Mouse (Mus musculus) ES-E14 (cell line): ENCODE data around the gene Tmem163. TPM values are rescaled to one million over a fixed set of nuclear protein-coding genes. Genes with fewer than 3 reads are reported as not detected.

Experiments
- DNase-seq: peaks from one replicate; pipeline ENCODE4 v3.0.0-alpha.2; 2013; ENCODE audit warnings: low read depth, low spot score
- H3K27ac ChIP-seq: 2 replicates; pipeline ENCODE4 v1.5.1; 2012; ENCODE audit warnings: low read depth, mild to moderate bottlenecking, low read length, moderate library complexity, mixed read lengths; ENCODE audit not compliant: poor library complexity, insufficient read depth, severe bottlenecking
- H3K36me3 ChIP-seq: 2 replicates; pipeline ENCODE4 v1.6.1; 2012; ENCODE audit warnings: mild to moderate bottlenecking, low read length, moderate library complexity, mixed read lengths; ENCODE audit not compliant: control insufficient read depth, poor library complexity, insufficient read depth, severe bottlenecking
- H3K4me1 ChIP-seq, 2 experiments: fragments of 150-350 bp in 1 of 2; sonication (generic) in 1 of 2; 2 replicates each; pipeline ENCODE4 v1.6.1; 2012; ENCODE audit warnings: low read length in 2 of 2, mild to moderate bottlenecking in 1 of 2, mixed read lengths in 1 of 2; ENCODE audit not compliant: control insufficient read depth in 2 of 2, insufficient read depth in 2 of 2, poor library complexity in 1 of 2
- H3K4me3 ChIP-seq, 2 experiments: fragments of 150-350 bp in 1 of 2; sonication (generic) in 1 of 2; 2 replicates each; pipeline ENCODE4 v1.5.1; 2012; ENCODE audit warnings: low read length in 2 of 2, low read depth in 1 of 2, mild to moderate bottlenecking in 1 of 2, mixed read lengths in 1 of 2; ENCODE audit not compliant: insufficient read depth in 1 of 2, poor library complexity in 1 of 2, severe bottlenecking in 1 of 2
- H3K9ac ChIP-seq: 2 replicates; pipeline ENCODE4 v1.6.1; 2012; ENCODE audit warnings: low read depth, mild to moderate bottlenecking, low read length, mixed read lengths; ENCODE audit not compliant: poor library complexity, insufficient read depth, severe bottlenecking
- H3K9me3 ChIP-seq: fragments of 150-350 bp; sonication (generic); 2 replicates; pipeline ENCODE4 v1.6.1; 2012; ENCODE audit warnings: low read depth, mild to moderate bottlenecking, low read length; ENCODE audit not compliant: control insufficient read depth, insufficient read depth
- CHD2 ChIP-seq: IDR thresholded peaks from 2 replicates; pipeline ENCODE4 v1.6.1; 2014; ENCODE audit warnings: mild to moderate bottlenecking, low read depth, low read length, inconsistent platforms
- HCFC1 ChIP-seq: IDR thresholded peaks from 2 replicates; pipeline ENCODE4 v1.6.1; 2012; ENCODE audit warnings: low read length, inconsistent platforms, borderline replicate concordance; ENCODE audit not compliant: insufficient read depth
- MAFK ChIP-seq: IDR thresholded peaks from 2 replicates; pipeline ENCODE4 v1.6.1; 2014; ENCODE audit warnings: mild to moderate bottlenecking, low read depth, low read length, inconsistent platforms; ENCODE audit not compliant: insufficient read depth
- ZC3H11A ChIP-seq: IDR thresholded peaks from 2 replicates; pipeline ENCODE4 v1.6.1; 2012; ENCODE audit warnings: low read depth, mild to moderate bottlenecking, inconsistent platforms, low read length, borderline replicate concordance
- ZNF384 ChIP-seq: IDR thresholded peaks from 2 replicates; pipeline ENCODE4 v1.6.1; 2012; ENCODE audit warnings: low read depth, low read length, inconsistent platforms
- in situ Hi-C, 2 experiments: fragments of 600-800 bp; cut with MboI; formaldehyde crosslinking; loops; one replicate each; pipeline ENCODE4 v1.15.1; 2025; ENCODE audit warnings: low sequenced_read_pairs in 2 of 2, inconsistent platforms in 1 of 2; ENCODE audit not compliant: unreplicated experiment in 2 of 2
- total RNA-seq: library from RNA; depleted of rRNA; stranded (reverse); fragments of 300-350 nt; gene quantifications from 2 replicates; pipeline ENCODE4 v1.2.3, GENCODE M21; 2012

Gene Tmem163
- total RNA-seq, 1 experiment = 0.18 TPM

DNA sequence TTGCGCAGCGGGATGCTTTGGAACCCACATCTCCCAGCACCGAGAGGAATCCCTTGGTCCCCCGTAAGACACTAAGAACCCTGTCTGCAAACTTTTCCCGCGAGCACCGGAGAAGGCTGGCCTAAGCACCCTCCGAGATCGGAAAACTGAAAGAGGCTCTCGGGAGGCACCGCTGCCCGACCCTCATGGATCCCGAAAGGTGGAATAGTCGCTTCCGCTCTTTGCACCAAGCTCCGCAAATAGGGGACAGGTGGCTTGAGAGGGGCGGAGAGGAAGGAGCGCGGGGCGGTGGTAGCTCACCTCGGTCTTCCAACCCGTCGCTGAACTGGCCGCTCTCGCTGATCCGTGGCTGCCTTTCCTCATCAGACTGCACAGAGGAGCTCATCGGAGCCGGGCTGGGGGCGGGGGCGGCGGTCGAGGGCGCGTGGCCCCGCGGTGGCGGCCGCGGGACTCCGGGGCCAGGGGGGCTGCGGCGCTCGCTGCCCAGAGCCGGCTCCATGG, 2.2 kb downstream of the Tmem163 start:
- H3K27ac ChIP-seq = no peak overlapping the region
- H3K36me3 ChIP-seq = no peaks in the 10 kb centered on the region
- H3K4me1 ChIP-seq = peaks cover 0 to 5% of the 10 kb centered on the region in 2 experiments; a peak in 1 of 4 replicates
- no peaks in the 10 kb centered on the region for H3K9me3 ChIP-seq
- in situ Hi-C loops = loop anchor here in 1 of 2 experiments (5.0 kb wide), 1 partner anchor 175 kb away; no protein-coding TSS in a partner anchor
- peak overlapping the region; percentile 58 for H3K9ac ChIP-seq
- peak overlapping the region; percentile 69 to 71 for H3K4me3 ChIP-seq
- no peak for DNase-seq
- TF ChIP-seq MAFK (no peak), ZNF384 (no peak), CHD2 (no peak), HCFC1 (no peak), ZC3H11A (no peak)

DNA sequence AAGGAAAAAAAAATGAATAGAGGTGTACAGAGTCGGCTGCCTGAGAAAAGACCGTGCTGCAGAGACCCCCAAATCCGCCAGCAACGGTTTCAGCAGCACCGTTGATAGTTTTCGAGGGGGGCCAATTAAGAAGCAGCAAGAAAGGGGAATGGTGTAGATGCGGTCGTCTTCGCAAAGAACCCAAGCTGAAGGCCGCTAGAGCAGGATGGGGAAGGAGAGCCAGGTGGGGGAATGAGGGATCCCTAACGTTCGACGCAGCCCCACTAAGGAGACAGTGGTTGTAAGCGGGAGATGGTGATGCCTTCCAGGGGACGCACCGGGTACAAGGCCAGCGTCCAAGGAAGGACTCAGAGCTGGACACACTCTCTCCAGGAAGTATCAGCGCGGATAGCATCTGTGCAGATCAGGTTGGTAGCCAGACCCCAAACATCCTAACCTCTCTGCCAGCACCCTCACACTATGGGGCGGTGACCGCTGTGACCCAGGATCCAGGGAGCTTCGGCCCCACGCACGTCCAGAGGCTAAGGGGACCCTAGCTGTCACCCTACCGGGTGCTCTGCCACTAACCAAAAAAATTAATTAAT, 2.7 kb downstream of the Tmem163 start:
- Histone ChIP-seq H3K36me3 (no peaks in the 10 kb centered on the region), H3K9ac (no peak overlapping the region), H3K4me1 (peaks cover 0 to 5% of the 10 kb centered on the region in 2 experiments; a peak in 1 of 4 replicates), H3K27ac (no peak overlapping the region), H3K4me3 (peak overlapping the region; percentile 41 to 69; a peak in 3 of 4 replicates), H3K9me3 (no peaks in the 10 kb centered on the region)
- no peak for DNase-seq
- in situ Hi-C loops = loop anchor here in 1 of 2 experiments (5.0 kb wide), 1 partner anchor 174 kb away; no protein-coding TSS in a partner anchor
- TF ChIP-seq ZNF384 = no peak
- TF ChIP-seq CHD2 = no peak
- no peak for TF ChIP-seq MAFK
- no peak for TF ChIP-seq ZC3H11A
- TF ChIP-seq HCFC1 = no peak

DNA sequence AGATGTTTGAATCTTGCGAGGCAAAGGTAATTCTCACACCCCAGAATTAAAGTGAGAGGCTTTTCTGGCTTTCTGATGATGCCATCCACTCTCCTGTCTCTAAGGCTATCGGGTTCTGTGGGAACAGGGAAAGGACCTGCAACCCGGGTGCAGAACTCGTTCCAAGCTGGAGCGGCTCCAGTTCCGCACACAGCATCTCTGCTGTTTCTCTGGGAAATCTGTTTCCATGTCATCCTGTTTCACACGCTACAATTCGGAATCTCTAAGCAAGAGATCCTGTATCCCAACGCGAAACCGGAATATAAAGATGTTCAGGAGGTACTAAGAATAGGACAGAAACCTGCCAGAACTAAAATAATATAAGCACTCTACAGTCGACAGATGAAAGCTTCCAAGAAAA, 3.2 kb downstream of the Tmem163 start:
- Histone ChIP-seq H3K36me3 (no peaks in the 10 kb centered on the region), H3K4me3 (no peak overlapping the region), H3K4me1 (peaks cover 0 to 5% of the 10 kb centered on the region in 2 experiments; a peak in 1 of 4 replicates), H3K27ac (no peak overlapping the region), H3K9ac (no peak overlapping the region), H3K9me3 (no peaks in the 10 kb centered on the region)
- TF ChIP-seq ZC3H11A = no peak
- no peak for TF ChIP-seq MAFK
- no peak for TF ChIP-seq ZNF384
- no peak for TF ChIP-seq CHD2
- TF ChIP-seq HCFC1 = no peak
- DNase-seq = no peak
- in situ Hi-C loops = loop anchor here in 1 of 2 experiments (5.0 kb wide), 1 partner anchor 174 kb away; no protein-coding TSS in a partner anchor

DNA sequence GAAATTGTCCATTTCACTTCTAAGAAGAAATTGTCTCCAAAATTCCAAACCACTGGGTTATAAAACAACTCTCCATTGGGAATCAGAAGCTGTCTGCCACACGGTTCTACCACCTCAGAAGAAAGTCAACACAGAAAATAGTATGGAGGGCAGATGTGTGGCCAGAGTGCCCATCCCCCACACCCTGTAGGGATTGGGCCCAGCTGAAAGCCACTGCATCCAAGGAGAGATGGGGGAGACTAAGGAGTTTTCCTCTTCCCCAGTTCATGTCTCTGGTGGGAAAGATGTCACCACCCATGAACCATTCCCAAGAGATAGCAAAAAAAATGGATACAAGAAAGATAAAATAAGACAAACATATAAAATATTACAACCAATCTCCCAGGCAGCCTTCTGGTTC, 4.1 kb downstream of the Tmem163 start:
- H3K4me3 ChIP-seq = no peak overlapping the region
- peaks cover 0 to 5% of the 10 kb centered on the region in 2 experiments; a peak in 1 of 4 replicates for H3K4me1 ChIP-seq
- in situ Hi-C loops = loop anchor here in 1 of 2 experiments (5.0 kb wide), 1 partner anchor 173 kb away; no protein-coding TSS in a partner anchor
- no peak overlapping the region for H3K27ac ChIP-seq
- no peaks in the 10 kb centered on the region for H3K9me3 ChIP-seq
- H3K9ac ChIP-seq = no peak overlapping the region
- TF ChIP-seq ZNF384 = no peak
- TF ChIP-seq CHD2 = no peak
- no peak for TF ChIP-seq ZC3H11A
- no peak for TF ChIP-seq MAFK
- TF ChIP-seq HCFC1 = no peak
- no peaks in the 10 kb centered on the region for H3K36me3 ChIP-seq
- DNase-seq = no peak
